Mouse (Mus musculus) testis, postnatal 10 days (tissue): ENCODE data around the gene Pgm5.
"Not testable (repeated sequence)": the region's sequence is repeated elsewhere in the genome, so short reads cannot be mapped to it uniquely, and the experiment has no call there.

Source experiments
- DNase-seq: peaks from one replicate; pipeline ENCODE4 v3.0.0; 2021; ENCODE audit warnings: low spot score

The Pgm5 gene

GRCm38 (mm10) chr19:24861612-24862451 is at the start of gene Pgm5:
Gene Pgm5, minus strand, starts transcription at chr19:24861855.
- peak; percentile 61 for DNase-seq

GRCm38 (mm10) chr19:24908385-24909155 is 46.9 kb upstream of the Pgm5 start:
- DNase-seq: no peak

- no peak for DNase-seq
Observed at GRCm38 (mm10) chr19:24907655-24908054, 46.0 kb upstream of the Pgm5 start.

GRCm38 (mm10) chr19:24902821-24903220 is 41.2 kb upstream of the Pgm5 start:
- no peak for DNase-seq

DNA sequence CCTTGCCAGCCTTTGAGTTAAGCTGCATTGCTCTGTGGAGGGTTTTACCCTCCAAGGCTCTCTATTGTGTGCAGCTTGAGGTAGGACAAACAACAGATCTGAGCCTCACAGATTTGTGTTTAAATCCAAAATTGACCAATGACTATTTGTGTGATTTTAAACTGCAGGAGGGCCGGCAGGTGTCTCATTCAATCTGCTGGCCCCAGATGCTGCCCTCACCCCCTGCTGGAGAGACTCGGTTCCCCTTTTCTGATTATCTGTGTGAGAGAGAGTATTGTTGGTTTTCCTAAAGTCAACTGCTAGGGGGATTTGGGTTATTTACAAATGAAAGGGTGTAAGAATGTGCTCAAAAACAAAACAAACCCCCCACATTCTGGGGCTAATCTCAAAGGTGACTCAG is 40.6 kb upstream of the Pgm5 start:
- no peak for DNase-seq

- no peak for DNase-seq
Observed at GRCm38 (mm10) chr19:24901666-24902065, 40.0 kb upstream of the Pgm5 start.

GRCm38 (mm10) chr19:24900581-24901220 is 39.0 kb upstream of the Pgm5 start, which contains the start of gene Foxd4:
Gene Foxd4, minus strand, starts transcription at chr19:24901197.
- DNase-seq: no peak

DNA sequence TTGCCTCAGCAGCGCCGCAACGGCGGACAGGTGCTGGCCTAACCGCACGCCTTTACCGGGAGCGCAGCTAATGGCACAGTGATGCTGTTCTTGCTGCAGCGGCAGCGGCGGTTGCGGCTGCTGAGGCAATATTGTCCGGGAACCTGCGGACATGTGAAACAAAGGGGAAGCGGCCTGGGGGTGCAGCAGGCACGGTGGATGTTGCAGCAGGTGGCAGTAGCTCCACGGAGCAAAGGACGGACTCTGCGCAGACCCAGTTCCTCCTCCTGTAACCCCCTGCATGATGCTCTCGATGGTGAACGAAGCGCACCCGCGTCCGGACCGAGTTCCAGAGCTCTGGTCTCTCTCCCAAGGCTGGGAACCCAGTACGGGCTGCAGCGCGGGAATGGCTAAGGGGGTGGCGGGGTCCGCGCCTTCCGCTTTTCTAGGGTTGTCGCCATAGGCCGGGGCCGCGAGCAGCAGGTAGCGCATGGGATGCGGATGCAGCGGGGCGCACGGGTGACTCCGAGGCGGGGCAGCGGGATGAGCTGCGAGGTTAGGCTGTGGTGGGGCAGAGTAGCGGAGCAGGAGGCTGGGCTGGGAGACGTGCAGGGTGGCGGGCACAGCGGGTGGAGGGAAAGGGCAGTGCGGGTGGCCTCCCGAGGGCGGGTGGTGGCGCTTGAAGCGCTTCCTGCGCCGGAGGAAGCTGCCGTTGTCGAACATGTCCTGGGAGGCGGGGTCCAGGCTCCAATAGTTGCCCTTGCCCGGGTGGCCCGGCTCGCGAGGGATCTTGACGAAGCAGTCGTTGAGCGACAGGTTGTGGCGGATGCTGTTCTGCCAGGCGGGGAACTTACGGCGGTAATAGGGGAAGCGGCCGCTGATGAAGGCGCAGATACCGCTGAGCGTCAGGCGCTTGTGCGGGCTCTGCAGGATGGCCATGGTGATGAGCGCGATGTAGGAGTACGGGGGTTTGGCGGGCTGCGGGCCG is 38.2 kb upstream of the Pgm5 start:
- DNase-seq: peak; percentile 48

- DNase-seq: no peak
Observed at GRCm38 (mm10) chr19:24898737-24899577, 37.3 kb upstream of the Pgm5 start.

GRCm38 (mm10) chr19:24897896-24898736 is 36.5 kb upstream of the Pgm5 start:
- no peak for DNase-seq

- DNase-seq: peak; percentile 56
Observed at GRCm38 (mm10) chr19:24897006-24897895, 35.6 kb upstream of the Pgm5 start.

DNA sequence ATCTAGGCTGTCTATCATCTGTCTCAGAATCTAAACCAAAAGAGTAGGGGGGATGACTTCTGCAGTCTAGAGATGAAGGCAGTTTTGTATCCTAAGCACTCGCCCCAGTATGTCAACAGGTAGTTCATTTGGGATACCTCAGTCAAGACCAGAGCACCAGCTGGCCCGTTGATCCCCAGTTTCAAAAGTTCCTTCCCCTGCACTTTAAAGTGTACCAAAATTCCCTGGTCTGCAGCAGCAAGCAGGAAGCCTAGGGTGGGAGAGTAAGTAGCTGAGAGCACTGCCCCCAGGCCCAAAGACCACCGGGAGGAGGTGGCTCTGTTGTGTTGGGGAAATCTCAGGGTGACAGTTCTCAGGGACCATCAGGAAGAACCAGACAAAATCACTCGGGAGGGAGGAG is 34.9 kb upstream of the Pgm5 start:
- DNase-seq: no peak

GRCm38 (mm10) chr19:24886888-24887287 is 25.2 kb upstream of the Pgm5 start:
- no peak for DNase-seq

- peak; percentile 59 for DNase-seq
Observed at GRCm38 (mm10) chr19:24885504-24885903, 23.8 kb upstream of the Pgm5 start.

DNA sequence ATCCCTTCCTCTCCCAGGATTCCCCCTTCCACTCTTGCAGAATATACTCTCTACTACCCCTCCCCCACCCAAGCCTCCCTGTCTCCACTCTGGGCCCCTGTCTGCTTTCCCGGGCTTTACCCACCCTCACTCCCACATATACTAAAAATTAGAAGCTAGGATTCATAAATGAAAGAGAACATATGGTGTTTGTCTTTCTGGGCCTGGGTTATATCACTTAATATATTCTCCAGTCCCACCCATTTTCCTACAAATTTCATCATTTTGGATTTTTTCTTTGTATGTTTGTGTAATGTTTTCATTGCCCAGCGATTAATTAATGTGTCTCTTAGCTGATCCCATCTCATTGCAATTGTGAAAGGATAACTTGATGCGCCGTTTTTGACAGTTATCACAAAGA is 19.6 kb upstream of the Pgm5 start:
- no peak for DNase-seq

DNA sequence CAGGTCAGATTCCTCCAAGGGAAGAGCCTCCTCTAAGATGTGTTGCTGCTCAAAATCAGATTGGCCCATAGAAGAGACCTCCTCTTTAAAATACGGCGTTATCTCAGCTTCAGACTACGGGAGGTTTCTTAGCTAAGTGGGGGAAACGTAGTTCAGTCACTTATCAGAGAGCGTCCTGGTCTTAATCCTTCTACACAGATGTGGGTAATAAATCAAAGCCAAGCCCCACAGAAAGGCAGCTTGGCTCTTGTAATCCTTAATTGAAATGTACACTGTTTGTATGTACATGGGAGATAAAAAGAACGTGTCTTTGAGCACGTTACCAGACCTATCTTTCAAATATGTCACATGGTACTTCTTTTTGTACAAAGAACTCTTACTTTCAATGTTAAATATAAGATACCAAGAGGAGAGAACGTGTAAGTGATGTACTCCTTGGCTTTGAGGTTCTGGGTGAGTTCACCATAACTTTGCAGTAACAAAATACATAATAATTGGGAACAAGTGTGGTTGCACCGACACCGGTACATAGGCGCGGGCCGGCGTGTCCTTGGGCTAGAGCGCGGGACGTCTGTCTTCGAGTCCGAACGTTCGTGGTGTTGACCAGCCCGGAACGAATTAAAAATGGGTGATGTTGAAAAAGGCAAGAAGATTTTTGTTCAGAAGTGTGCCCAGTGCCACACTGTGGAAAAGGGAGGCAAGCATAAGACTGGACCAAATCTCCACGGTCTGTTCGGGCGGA is 13.6 kb upstream of the Pgm5 start, which contains the start of gene Gm10053:
TSS of gene Gm10053 (plus strand) at position 558 of the 742 bp plus-strand sequence.
- not testable (repeated sequence) for DNase-seq

GRCm38 (mm10) chr19:24873873-24874272 is 12.2 kb upstream of the Pgm5 start:
- DNase-seq: no peak
